Mouse (Mus musculus): ENCODE data around the gene 4933428G20Rik.

The 4933428G20Rik gene

DNA sequence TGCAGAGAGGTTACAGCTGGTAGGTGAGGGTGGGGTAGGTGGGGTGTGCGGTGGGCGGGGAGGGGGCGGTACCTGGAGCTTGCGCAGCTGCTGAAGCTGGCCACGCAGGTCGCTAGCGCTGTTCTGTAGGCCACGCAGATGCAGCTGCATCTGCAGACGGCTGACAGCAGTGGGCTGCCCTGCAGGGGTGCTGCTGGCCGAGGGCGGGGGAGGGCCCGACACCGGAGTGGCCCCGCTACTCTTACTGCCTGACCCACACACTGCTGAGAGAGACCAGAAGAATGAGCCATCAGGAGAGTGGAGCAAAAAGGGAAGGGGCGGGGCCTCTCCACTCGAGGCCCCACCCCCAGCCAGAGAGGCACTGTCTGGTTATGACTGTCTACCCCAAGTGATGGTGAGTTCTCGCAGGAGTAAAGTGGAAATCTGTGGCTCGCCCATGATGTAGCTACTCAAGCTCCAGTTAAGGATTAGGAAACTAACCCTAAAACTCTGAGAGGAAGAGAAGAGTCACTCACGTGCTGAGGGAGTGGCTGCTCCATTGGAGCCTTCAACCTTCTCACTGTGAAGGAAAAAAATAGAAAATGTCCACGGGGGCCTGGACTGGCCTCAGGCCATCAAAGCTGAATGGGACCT lies 32.9 kb upstream of the 4933428G20Rik start:
- DNase-seq (ENCODE audit: low spot score in 2 of 2): no peak

DNA sequence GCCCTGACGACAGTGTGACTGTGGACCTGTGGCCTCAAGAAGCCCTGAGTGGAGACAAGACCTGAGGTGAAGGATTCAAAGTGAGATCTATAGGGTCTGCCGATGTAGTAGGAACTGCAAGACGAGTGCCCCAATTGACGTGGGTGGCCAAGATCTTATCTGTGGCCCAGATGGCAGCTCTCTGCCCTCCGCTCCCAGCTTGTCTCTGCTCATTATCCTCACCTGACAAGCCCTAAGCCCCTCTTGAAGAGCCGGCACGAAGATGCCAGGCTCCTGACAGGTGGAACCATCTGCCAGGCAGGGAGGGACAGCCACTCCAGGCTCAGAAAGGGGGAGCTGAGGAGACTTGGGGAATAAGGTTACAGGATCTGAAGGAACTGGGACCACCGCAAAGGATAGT lies 32.2 kb upstream of the 4933428G20Rik start:
- no peak for DNase-seq (ENCODE audit: low spot score in 2 of 2)

DNA sequence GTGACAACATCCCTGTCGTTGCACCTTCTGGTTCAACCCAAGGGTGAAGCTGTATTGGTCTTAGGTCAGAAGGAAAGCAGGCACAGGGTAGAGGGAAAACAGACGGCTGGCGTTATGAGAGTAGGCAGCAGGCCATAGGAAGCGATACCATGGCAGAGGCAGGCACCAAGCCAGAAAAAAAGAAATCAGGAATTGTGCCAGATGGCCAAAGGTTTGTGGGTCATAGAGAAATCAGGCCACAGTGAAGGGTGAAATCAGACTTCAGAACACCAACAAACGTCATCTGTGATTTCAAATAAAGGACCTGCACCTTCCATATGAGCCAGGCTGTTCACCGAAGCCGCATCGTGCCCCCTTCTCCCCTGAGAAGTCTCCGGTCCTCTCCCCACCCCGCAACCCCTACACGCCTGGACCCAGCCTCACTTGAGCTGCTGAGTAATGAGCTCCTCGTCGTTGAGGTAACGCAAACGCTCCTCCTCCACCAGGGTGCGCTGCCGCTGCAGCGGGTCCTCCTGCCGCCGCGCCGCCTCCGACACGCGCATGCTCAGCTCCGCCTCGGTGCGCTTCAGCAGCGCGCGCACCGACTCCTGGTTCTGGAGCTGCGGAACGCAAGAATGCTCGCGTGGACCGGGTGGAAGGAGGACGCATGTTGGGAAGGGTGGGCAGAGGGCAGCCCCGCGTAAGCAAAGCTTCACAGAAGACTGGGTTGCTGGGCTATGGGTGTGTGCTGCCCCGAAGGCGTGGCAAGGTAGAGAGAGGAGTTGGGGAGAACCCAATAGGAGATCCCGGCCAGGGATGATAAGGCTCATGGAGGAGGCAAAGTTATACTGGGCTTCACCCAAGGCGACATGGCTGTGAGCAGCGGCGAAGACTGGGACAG lies 31.5 kb upstream of the 4933428G20Rik start:
- peak; percentile 72 to 74 for DNase-seq (ENCODE audit: low spot score in 2 of 2)

DNA sequence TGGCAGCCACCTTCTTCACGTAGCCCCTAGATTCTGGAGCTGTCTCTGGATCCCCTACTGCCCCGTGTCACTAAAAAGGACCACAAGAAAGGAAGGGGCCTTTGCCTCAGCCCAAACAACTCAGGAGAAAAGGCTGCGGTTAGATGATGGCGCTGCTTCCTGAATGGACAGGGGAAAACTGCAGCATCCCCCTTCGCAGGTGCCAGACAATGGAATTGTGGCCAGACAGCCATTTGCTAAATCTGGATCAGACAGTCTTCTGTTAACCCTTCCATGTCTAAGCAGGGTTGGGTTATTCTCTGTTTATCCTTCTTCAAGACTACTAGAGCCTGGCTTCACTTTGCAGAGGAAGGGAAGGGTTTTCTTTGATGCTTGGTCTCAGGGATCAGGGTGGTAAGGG lies 30.8 kb upstream of the 4933428G20Rik start:
- DNase-seq (ENCODE audit: low spot score in 2 of 2): no peak

DNA sequence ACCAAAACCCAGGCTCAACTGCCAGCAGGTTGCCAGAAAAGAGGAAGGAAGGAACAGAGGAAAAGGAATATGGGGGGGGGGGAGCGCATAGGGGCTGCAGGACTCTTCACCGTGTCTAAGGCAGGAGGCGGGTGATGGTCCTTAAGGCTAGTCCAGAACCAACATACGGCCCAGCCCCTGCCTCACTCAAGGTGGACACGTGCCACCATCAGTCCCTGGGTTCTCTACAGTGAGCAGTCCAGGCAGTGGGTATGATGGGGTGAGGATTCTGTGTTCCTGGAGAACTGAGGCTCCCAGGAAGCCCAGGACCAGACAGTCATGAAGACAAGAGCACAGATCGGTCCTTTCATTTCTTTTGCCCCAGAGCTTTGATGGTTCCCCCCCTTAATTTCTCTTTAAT lies 29.9 kb upstream of the 4933428G20Rik start:
- DNase-seq (ENCODE audit: low spot score in 2 of 2): no peak

DNA sequence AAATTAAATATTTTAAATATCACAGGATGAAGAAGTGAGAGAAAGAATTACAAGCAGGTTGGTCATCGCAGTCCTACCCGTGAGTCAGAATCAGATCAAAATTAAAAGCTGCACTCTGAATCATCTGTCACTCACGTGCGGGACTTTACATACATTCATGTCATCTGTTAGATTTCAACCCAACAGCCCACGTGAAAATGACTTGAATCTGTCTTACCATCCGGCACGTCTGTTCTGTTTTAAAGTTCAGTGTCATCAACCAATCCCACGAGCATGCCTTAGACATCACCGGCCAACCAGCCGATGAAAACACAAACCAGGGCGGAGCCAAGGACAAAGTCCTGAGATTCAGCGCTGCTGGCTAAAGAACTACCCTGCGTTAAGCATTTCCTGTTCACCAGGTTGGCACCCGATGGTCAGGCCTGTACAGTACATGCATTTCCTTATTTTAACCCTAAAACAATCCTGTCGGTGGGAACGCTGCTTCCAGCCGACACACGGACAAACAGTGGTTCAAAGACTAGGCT lies 28.2 kb upstream of the 4933428G20Rik start:
- DNase-seq (ENCODE audit: low spot score in 2 of 2): no peak

DNA sequence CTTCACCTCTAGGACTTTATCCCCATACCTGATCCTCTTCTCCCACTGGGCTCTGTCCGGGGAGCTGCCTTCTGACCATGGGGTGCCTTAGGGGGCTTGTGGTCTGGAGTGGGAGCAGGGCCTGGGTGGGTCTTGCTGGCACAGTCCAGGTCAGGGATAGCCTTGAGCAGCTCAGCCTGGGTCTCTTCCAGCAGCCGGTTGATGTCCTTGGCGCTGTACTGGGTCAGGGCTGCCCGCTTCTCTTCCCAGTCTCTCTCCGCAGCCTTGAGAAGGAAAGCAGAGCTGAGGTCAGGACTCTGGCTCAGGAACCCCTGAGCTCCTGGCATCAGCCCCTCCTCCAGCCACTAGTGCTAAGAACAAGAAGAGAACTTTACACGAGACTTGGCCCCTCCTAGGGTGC lies 25.2 kb upstream of the 4933428G20Rik start:
- no peak for DNase-seq (ENCODE audit: low spot score in 2 of 2)

DNA sequence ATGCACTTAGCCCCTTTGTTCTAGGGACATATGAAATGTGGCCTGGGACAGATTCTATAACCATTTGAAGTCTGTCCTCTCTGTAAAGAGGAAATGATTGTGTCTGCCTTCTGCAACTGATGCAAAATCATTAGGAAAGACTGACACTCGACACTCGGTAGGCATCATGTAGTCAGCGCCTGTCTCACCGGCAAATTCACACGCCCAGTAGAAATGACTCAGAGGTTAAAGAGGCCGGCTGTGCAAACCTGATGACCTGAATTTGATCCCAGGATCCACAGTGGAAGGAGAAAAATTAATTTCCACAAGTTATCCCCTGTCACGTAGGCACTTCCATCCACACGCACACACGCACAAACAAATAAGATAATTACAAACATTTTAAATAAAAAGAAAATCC lies 24.2 kb upstream of the 4933428G20Rik start:
- DNase-seq (ENCODE audit: low spot score in 2 of 2): no peak

DNA sequence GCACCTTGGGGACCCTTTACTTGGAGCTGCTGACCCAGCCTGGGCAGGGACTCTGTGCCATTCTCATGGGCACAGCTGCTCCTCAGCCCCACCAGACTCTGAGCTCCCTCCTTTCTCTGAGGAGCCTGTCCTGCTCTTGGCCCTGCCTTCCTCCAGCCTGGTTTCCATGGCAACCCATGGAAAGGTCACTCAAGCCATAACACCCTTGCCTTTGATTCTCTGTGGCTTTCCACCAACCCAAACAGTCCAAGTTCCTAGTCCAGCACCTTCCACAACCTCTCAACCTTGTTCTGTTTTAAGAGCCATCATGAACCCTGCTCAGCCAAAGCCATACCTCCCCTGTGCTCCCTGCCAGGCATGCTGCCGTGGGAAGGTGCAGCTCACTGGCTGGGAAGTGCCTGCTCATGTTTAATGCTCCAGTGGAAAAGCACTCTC lies 23.7 kb upstream of the 4933428G20Rik start:
- peak in 1 of 2 experiments; percentile 14 for DNase-seq (ENCODE audit: low spot score in 2 of 2)

DNA sequence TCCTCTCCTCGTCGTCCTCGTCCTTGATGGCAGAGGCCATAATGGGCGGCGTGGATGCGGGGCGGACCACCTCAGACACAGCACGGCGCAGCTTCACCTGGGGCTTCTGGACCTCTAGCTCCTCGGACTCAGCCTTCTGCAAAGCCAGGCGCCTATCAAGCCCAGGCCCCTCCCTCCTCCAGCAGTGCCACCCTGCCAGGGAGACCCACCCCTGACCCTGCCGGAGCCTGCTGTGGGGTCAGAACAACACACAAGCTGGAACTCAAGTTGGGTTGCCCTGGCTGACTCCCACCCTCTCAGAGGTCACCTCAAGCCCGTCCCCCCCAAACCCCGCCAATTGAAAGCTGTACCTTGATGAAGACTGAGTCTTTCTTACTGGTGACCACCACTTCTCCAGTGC lies 23.0 kb upstream of the 4933428G20Rik start:
- DNase-seq (ENCODE audit: low spot score in 2 of 2): no peak

DNA sequence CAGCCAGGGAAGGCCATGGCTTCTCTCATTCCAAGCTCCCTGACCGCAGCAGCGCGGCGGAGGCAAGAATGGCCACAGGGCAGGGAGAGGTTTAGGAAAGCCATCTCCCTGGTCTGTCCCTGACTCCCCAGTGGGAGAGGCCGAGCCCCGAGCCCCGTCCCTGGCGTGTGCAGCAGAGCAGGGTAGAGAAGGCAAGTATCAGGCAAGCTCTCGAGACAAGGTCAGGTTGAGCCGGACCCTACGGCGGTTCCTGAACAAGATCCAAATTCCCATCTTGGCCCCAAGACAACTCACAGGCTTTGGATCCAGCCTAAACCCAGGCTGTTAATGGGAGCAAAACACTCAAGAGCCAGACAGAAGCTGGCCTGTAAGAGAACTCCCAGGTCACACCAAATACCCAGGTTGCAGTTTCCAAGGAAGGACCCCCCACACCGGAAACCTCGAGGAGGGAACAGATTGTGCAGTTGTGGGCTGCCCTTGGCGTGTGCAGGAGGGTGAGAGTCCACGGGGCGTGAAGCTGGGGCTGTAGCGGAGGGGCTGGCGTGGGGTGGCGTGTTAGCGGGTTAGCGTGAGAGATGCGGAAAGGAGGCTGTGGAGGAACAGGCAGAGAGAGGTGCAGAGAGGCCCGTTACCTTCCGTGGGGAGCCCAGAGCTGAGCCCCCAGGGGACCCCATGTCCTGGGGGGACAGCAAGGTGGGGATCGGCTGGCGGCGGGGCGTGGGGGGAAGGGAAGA lies 21.8 kb upstream of the 4933428G20Rik start:
- DNase-seq (ENCODE audit: low spot score in 2 of 2): no peak

DNA sequence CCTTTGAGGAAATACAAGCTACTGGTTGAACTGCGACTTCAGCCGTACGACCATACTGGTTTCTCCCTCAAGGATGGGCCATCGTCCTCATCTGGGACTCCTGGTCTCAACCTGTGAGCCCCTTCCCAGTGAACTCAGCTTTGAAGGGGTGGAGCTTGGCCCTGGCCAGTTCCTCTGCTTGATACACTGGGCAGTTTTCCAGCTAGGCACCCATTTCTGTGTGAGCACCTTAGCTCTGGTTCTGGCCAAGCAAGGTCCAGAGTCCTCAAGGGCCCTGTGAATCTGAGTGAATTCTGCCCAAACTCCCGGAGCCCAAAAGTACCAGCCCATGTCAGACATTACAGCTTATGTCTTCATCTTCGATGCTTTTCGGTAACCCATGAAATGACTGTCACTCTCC lies 20.4 kb upstream of the 4933428G20Rik start:
- no peak for DNase-seq (ENCODE audit: low spot score in 2 of 2)

DNA sequence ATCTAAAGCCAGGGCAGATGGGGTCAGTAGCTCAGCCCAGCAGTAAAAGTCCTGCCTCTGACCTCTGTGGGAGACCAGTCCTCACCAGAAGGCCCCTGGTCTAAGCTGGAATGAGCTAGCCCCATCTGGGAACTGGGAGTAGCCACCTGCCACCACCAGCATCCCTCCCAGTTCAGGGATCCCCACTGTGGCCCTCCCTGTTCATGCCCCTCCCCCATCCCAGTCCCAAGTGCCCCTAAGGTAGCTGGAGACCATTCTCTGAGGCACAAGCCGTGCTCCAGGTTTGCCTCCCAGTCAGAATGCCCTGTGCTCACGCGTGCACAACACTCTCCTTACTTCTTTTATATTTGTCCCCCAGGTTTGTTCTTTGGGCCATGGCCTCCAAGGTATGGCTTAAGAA lies 12.9 kb upstream of the 4933428G20Rik start:
- no peak for DNase-seq (ENCODE audit: low spot score in 2 of 2)

DNA sequence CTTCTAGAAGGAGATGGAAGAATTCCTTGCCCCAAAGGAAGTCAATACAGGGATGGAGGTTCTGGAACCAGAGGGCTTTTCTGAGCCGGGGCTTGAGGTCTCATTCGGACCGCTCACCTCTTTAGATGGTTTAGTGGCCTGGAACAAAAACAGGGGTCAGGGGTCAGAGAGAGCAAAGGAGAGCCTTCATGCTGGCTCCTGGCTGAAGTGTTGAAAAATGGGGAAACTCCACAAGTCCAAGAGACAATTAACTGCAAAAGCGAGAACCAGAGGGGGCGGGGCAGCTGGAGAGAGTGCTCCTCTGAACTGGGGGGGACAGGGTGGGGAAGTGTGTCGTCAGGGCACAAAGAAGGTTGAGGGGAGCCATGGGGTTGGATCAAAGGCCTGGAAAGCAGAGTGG lies 12.4 kb upstream of the 4933428G20Rik start:
- DNase-seq (ENCODE audit: low spot score in 2 of 2): no peak

DNA sequence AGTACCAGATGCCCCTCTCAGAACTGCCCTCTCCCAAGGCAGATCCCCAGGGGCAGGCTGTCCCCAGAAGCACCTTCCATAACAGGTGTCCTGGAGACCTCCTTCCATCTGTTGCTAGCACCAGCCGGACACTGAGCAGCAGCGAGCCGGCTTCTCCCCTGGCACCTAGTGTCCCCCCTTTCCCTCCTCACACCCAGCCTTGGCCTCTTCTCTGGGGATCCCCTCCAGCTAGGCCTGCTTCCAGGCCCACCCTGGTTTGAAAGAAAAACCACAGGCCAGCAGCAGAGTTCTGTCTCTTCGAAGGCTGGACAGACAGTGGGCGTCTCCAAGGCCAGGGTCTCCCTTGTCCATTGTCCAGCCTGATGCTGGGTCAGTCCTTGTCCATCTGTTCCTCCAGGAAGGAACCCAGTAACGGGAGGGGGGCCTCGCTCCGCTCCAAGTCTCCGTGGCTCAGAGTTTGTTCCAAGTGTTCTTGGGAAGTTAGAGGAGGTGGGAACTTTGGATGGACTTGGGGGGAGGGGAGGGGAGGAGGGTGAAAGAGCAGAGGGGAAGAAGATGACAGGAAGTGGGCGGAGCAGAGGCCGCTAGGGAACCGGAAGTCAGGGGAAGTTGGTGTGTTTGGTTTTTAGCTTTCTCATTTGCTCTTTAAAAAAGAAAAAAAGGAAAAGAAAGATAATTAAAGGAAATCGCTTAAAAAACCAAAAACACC lies 11.7 kb upstream of the 4933428G20Rik start:
- peak; percentile 43 to 61 for DNase-seq (ENCODE audit: low spot score in 2 of 2)

DNA sequence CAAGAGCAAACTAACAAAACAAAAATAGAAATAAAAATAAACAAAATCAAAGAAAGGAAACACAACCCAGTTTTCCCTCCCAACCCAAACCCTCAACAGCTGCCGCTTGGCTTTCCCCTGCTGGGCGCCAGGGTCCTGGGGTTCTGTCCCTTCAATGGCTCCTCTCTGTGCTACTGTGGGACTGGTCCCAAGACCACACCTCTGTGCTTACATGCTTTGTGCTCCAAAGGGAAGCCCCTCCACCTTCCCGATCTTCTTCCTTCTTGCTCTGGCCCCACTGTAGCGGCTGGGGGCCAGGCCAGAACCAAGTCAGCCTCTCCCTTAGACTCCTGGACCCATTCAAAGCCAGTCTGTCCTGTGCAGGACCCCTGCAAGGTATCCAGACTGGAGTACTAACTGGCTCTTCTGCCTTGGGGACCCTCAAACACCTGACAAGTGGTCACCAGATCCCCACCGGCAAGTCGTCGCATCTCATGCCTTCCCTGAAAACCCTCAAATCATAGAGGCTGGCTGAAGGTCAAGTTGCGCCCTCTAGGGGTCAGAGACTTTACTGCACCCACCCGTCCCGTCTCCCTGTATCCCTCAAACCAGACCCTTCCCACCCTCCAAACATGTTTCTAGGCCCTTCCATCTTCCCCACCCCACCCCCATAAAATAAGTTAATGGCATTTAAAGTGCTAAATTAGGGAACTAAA lies 11.0 kb upstream of the 4933428G20Rik start:
- DNase-seq (ENCODE audit: low spot score in 2 of 2): peak; percentile 47 to 51

DNA sequence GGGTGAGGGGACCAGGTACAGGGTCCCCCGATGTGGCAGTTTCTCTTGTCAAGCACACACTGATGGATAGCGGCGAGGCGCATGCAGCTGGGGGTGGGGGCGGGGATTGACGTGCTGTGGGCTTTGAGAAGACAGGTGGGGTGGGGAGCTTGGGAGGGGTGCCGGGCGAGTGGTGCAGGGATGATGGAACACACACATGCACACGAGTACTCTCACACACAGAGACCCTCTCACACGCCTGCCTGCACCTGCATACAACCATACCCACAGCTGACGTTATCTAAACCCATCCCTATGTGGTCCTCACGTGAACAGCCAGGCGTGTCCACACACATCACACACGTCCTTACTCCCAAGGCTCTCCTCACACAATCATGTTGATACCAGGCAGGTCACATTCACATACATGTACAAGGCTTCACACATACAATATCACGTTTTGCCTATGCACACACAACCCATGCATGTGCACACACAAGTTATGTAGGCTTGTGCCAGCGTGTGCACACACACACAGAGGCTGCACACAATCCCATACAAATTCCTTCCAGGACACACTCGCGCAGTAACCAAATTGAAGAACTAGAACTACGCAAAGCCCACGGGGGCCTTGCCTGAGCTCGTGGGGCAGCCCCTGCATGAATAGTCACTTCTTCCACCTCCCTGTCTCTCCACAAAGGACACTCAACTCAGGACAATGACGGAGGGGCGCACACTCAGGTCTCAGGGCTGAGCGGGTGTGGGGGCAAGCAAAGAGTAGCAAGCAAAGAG lies 9.8 kb upstream of the 4933428G20Rik start:
- DNase-seq (ENCODE audit: low spot score in 2 of 2): no peak

DNA sequence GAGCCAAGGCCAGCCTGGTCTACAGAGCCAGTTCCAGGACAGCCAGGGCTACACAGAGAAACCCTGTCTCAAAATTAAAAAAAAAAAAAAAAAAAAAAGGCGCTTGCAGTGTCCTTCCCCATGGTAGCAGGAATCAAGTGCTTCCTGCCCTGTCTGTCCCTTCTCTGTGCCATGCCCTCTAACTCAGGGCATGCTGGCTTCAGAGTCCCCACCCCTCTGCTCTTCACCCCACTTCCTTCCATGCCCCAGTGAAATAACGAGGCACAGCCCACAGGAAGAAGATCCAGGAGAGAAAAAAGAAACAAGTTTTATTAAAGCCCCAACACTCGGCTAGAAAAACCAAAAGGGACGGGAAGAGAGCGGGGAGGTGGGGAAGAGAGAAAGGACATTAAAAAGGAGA lies 8.9 kb upstream of the 4933428G20Rik start:
- no peak for DNase-seq (ENCODE audit: low spot score in 2 of 2)

DNA sequence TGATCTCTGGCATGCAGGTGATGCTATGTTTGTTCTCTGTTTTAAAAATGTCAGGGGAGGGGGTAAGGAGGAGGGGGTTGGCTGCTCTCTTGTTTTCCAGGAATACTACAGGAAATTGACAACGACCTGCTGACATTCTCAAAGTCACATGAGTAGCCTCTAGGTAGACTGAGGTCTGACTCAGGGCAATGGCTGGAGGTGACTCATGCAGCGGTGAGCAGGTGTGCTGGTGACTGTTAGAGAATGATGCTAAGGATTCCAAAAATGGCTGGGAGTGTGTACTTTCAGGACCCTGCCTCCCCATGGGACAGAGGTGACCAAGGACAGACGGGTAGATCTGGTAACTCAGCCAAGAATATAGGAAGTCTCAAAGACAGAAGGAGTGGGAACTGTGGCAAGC lies 8.1 kb upstream of the 4933428G20Rik start:
- no peak for DNase-seq (ENCODE audit: low spot score in 2 of 2)

DNA sequence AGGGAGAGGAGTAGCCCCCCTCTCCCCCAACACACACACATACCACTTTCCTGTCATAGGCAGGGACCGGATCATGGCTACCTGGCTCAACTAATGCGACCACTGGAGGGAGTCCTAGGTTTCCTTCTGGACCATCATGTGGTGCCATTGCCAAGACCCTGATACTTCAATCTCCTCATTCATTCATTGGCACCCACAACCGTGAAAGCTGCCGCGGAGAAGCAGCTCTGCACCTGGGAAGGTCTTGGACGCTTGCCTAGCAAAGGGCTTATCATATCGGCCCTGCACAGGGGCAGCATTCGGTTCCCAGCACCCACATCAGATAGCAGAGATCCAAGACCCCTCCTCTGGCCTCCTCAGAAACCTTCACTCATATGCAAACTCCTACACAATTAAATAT lies 6.2 kb upstream of the 4933428G20Rik start:
- DNase-seq (ENCODE audit: low spot score in 2 of 2): no peak

Data from heart, adult 9 months (tissue).